Mouse (Mus musculus): ENCODE results near the gene Nav3. TPM values are rescaled to one million over a fixed set of nuclear protein-coding genes. Genes with fewer than 3 reads are reported as not detected.

Nav3 gene
- polyA plus RNA-seq (2014; fragmentation: Nextera tagmentation; extraction: Ambion mirVana), result 27.7 and 28.1 TPM in 2 replicates

DNA sequence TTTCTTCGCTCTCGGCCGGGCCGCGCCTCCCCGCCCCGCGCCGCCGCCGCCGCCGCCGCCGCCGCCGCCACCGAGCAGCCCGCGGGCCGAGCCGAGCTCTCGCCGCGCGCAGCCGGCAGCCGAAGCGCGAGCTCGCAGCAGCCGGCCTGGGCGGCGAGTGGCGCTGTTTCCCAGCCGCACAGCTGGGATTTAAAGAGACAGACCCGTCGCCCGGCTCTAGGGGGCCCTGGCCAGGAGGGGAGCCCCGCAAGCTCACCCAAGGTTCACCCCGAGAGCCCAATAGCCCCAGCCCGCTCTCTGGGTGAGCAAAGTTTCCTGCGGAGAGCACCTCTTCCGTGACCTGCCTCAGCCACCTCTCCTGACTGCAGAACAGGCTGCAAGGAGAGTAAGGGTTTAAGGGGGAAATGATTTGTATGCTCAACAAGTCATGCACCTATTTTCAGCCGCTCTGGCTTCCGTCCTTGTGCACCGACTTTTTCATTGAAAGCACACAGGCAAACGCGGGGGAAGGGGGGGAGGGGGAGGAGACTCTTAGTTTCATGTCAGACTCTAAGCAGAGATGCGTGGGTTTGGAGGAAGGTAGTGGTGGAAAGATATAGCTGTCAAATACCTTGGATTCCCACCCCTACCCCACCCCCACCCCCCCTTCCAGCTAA lies at the start of gene Nav3:
Nav3 (minus strand) TSS at position 367 of the 656 bp plus-strand sequence.
- DNase-seq (ENCODE audit: low spot score) (peak; percentile 84), ATAC-seq (ENCODE audit: low FRiP score) (peak; percentile 90)
- no peaks in the 10 kb centered on the region for H3K9me3 ChIP-seq (ENCODE audit: control insufficient read depth, low read length)
- H3K9ac ChIP-seq, result peak within 1 kb of the TSS; percentile 90
- no peaks in the 10 kb centered on the region for H3K36me3 ChIP-seq (replicated peaks; ENCODE audit: control insufficient read depth, insufficient read depth)
- under 1% methylated on average over 44 of the region's 50 CpGs for WGBS
- peak within 1 kb of the TSS; percentile 86 for H3K4me3 ChIP-seq (replicated peaks; ENCODE audit: low read length)
- H3K27ac ChIP-seq, result peak within 1 kb of the TSS; percentile 97
- H3K4me1 ChIP-seq (replicated peaks; ENCODE audit: control insufficient read depth, insufficient read depth, low read length), result peaks cover 16% of the 10 kb centered on the region
- peak within 1 kb of the TSS; percentile 89 for H3K4me2 ChIP-seq (replicated peaks)
- H3K27me3 ChIP-seq (ENCODE audit: control insufficient read depth, insufficient read depth, low read length), result no peaks in the 10 kb centered on the region

DNA sequence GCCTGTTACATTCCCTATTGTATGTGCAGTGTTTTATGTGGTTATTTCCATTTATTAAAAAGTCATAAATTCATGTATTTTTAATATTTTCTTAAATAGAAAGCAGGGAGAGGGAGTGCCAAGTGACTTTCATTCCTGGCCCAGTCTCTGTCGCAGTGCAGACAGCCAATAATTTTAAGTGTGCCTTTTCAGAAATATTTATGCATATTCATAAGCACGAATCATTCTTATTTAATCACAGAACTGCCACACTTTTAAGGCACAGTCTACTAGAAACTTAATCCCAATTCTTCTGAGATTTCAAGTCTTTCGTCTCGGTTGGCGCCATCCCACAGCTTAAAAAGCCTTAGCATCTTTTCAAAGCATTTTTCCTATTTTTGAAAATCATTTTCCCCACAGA lies 29.3 kb upstream of the Nav3 start:
- H3K27ac ChIP-seq, result no peak overlapping the region
- no peak for ATAC-seq (ENCODE audit: low FRiP score)
- no peaks in the 10 kb centered on the region for H3K36me3 ChIP-seq (replicated peaks; ENCODE audit: control insufficient read depth, insufficient read depth)
- no peak overlapping the region for H3K4me3 ChIP-seq (replicated peaks; ENCODE audit: low read length)
- WGBS, result 79% methylated on average over 5 of the region's 5 CpGs
- H3K4me2 ChIP-seq (replicated peaks), result no peak overlapping the region
- H3K4me1 ChIP-seq (replicated peaks; ENCODE audit: control insufficient read depth, insufficient read depth, low read length), result no peaks in the 10 kb centered on the region
- no peaks in the 10 kb centered on the region for H3K27me3 ChIP-seq (ENCODE audit: control insufficient read depth, insufficient read depth, low read length)
- no peak overlapping the region for H3K9ac ChIP-seq
- H3K9me3 ChIP-seq (ENCODE audit: control insufficient read depth, low read length), result no peaks in the 10 kb centered on the region
- no peak for DNase-seq (ENCODE audit: low spot score)

DNA sequence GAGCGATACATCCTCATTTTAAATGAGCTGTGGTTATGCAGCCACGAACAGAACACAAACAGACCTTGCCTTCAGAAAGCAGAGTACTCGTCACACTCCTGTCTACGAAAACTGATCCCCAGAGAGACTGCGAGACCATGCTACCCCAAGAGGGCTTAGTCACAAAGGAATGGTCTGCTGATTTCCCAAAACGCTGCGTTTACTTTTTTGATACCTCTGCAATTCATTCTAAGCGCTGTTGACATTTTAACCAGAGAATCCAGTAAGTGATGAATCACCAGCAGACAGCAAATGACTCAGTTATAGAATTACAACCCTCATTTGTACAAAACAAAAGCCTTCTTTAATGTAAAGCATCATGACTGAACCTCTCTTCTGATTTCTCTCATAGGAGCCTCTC lies 28.8 kb upstream of the Nav3 start:
- H3K4me2 ChIP-seq (replicated peaks), result no peak overlapping the region
- DNase-seq (ENCODE audit: low spot score) (no peak), ATAC-seq (ENCODE audit: low FRiP score) (no peak)
- no peaks in the 10 kb centered on the region for H3K4me1 ChIP-seq (replicated peaks; ENCODE audit: control insufficient read depth, insufficient read depth, low read length)
- H3K9ac ChIP-seq, result no peak overlapping the region
- no peak overlapping the region for H3K27ac ChIP-seq
- WGBS, result 54% methylated on average over 8 of the region's 8 CpGs
- no peaks in the 10 kb centered on the region for H3K36me3 ChIP-seq (replicated peaks; ENCODE audit: control insufficient read depth, insufficient read depth)
- H3K9me3 ChIP-seq (ENCODE audit: control insufficient read depth, low read length), result no peaks in the 10 kb centered on the region
- H3K27me3 ChIP-seq (ENCODE audit: control insufficient read depth, insufficient read depth, low read length), result no peaks in the 10 kb centered on the region
- no peak overlapping the region for H3K4me3 ChIP-seq (replicated peaks; ENCODE audit: low read length)

DNA sequence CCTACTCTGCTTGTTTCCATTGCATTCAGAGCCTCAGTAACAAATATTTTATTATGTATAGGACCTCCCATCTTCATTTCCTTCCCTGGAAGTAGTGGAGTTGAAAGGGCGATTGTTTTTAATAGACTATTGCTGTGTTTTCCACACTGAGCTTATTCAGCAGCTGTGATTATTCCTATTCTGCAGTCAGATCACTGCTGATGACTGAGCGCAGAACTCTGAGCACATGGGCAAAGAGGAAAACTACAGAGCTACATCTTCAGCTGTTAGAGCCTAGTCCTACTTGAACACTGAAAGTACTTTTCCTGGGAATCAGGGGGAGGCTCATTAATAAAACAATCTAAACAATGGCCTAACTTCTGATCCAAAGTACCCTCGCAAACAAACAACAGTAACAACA lies 23.2 kb upstream of the Nav3 start:
- ATAC-seq (ENCODE audit: low FRiP score) (no peak), DNase-seq (ENCODE audit: low spot score) (no peak)
- Histone ChIP-seq H3K36me3 (replicated peaks; ENCODE audit: control insufficient read depth, insufficient read depth) (no peaks in the 10 kb centered on the region), H3K4me2 (replicated peaks) (no peak overlapping the region), H3K9me3 (ENCODE audit: control insufficient read depth, low read length) (no peaks in the 10 kb centered on the region), H3K27ac (no peak overlapping the region), H3K27me3 (ENCODE audit: control insufficient read depth, insufficient read depth, low read length) (no peaks in the 10 kb centered on the region), H3K9ac (no peak overlapping the region), H3K4me3 (replicated peaks; ENCODE audit: low read length) (no peak overlapping the region), H3K4me1 (replicated peaks; ENCODE audit: control insufficient read depth, insufficient read depth, low read length) (peaks cover 7% of the 10 kb centered on the region)
- WGBS, result 87% methylated on average over 3 of the region's 3 CpGs

DNA sequence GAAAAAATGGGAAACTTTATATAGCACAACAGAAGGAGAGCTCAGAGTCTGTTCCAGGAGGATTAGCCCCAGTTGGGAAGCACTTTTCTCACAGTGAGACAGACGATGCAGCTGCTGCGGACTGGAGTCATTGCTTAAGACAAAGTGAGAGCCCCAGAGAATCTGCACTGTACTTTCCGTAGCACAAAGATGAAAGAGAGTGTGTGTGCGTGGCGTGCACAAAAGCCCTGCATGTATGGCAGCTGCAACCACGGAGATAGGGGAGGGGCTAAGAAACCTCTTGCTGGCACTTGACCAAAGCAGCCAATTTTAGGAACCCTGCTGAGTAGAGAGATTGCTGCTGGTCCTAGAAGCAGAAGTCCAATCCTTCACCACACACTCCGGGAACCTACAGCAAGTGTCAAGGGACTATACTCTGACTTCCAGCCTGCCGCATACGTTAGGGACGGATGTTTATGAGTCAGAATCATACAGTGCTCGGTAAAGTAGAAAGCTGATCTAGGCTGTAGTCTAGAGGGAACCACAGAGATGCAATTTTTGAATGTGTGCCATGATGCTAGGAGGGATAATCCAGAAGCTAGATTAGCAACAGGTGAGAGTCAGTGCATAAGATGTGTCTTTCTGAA lies 21.8 kb upstream of the Nav3 start:
- Histone ChIP-seq H3K4me1 (replicated peaks; ENCODE audit: control insufficient read depth, insufficient read depth, low read length) (peaks cover 7% of the 10 kb centered on the region), H3K27me3 (ENCODE audit: control insufficient read depth, insufficient read depth, low read length) (no peaks in the 10 kb centered on the region), H3K9ac (no peak overlapping the region), H3K9me3 (ENCODE audit: control insufficient read depth, low read length) (no peaks in the 10 kb centered on the region), H3K27ac (no peak overlapping the region), H3K4me2 (replicated peaks) (peak overlapping the region; percentile 33), H3K4me3 (replicated peaks; ENCODE audit: low read length) (no peak overlapping the region), H3K36me3 (replicated peaks; ENCODE audit: control insufficient read depth, insufficient read depth) (no peaks in the 10 kb centered on the region)
- ATAC-seq (ENCODE audit: low FRiP score) (peak; percentile 77; the same call in 1 of the 2 replicates), DNase-seq (ENCODE audit: low spot score) (peak; percentile 51)
- 29% methylated on average over 11 of the region's 11 CpGs for WGBS

DNA sequence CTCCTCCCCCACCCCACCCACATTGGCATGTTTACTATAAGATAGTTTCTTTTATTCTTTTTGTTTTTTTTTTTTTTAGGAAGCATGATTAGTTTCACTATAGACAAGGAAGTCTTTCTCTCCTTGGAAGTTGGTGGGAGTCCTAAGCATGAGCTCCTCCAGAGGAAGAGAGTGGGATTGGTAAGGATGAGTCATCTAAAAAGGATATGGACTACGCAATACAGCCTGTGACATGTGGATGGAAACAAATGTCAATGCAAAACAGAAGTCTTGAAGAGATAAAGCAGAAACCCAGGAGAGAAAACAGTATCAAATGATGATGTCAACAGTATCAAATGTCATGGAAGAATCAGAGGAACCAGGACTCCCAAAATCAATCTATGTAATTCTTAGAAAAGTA lies 18.1 kb upstream of the Nav3 start:
- Histone ChIP-seq H3K36me3 (replicated peaks; ENCODE audit: control insufficient read depth, insufficient read depth) (no peaks in the 10 kb centered on the region), H3K4me1 (replicated peaks; ENCODE audit: control insufficient read depth, insufficient read depth, low read length) (peaks cover 7% of the 10 kb centered on the region), H3K4me2 (replicated peaks) (no peak overlapping the region), H3K27me3 (ENCODE audit: control insufficient read depth, insufficient read depth, low read length) (no peaks in the 10 kb centered on the region), H3K9ac (no peak overlapping the region), H3K4me3 (replicated peaks; ENCODE audit: low read length) (no peak overlapping the region), H3K27ac (no peak overlapping the region), H3K9me3 (ENCODE audit: control insufficient read depth, low read length) (no peaks in the 10 kb centered on the region)
- ATAC-seq (ENCODE audit: low FRiP score) (no peak), DNase-seq (ENCODE audit: low spot score) (no peak)
- WGBS, result 80% methylated on average over 1 of the region's 1 CpGs

DNA sequence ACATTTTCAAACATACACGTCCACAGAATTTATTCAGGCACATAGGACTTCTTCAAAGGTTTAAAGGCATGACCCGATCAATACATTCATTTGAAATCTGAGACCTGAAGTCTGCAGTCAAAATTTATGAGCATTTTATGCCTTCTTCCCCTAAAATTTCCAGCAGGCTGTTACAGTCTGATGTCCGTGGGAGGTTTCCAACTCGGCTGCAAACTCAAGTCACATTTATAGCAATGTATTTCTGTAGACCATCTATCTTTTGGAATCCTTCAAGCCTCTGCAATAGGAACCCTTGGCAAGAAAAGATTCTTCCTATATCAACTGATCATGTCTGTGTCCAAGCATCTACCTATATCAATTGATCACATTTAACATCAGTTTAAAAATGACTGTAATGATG lies 13.4 kb upstream of the Nav3 start:
- H3K4me2 ChIP-seq (replicated peaks), result no peak overlapping the region
- no peaks in the 10 kb centered on the region for H3K9me3 ChIP-seq (ENCODE audit: control insufficient read depth, low read length)
- no peaks in the 10 kb centered on the region for H3K27me3 ChIP-seq (ENCODE audit: control insufficient read depth, insufficient read depth, low read length)
- ATAC-seq (ENCODE audit: low FRiP score) (no peak), DNase-seq (ENCODE audit: low spot score) (no peak)
- H3K4me1 ChIP-seq (replicated peaks; ENCODE audit: control insufficient read depth, insufficient read depth, low read length), result no peaks in the 10 kb centered on the region
- no peaks in the 10 kb centered on the region for H3K36me3 ChIP-seq (replicated peaks; ENCODE audit: control insufficient read depth, insufficient read depth)
- no peak overlapping the region for H3K27ac ChIP-seq
- no peak overlapping the region for H3K4me3 ChIP-seq (replicated peaks; ENCODE audit: low read length)
- WGBS, result 89% methylated on average over 4 of the region's 4 CpGs
- H3K9ac ChIP-seq, result no peak overlapping the region

DNA sequence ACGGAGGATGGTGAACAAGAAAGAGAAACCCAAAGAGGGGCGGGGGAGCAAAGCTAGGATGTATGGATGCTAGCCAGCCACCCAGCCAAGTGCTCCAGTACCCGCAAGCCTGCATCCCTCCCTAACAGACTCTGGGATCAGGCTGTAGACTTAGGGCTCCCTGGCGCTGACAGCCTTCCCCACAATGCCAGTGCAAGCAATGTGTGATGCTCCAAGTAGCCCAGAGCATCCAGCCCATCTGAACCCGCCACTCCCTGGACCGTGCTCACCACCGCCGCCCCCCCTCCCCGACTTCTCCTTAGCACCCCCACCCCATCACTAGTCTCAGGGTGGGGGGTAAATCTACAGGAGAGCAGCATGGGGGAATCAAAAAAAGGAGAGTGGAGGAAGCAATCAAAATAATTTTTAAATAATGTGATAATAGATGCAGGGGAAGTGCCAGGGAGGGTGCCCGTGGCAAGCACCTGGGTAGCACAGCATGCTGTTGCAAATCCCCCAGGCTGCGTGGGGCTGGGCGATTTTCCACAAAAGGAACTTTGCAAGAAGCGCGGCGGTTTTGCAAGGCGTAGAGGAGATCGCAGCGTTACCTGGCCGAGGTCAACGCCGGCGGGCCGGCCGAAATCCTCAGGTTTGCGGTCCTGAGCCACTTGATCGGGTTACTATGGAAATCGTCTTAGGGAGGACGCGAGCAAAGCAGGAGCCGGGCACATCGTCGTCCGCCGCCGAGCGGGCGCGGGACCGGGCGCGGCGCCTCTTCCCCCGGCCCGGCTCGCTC lies 754 bp downstream of the Nav3 start:
- Histone ChIP-seq H3K9ac (peak overlapping the region; percentile 90), H3K27ac (peak overlapping the region; percentile 97), H3K36me3 (replicated peaks; ENCODE audit: control insufficient read depth, insufficient read depth) (no peaks in the 10 kb centered on the region), H3K27me3 (ENCODE audit: control insufficient read depth, insufficient read depth, low read length) (no peaks in the 10 kb centered on the region), H3K4me2 (replicated peaks) (peak overlapping the region; percentile 89), H3K4me3 (replicated peaks; ENCODE audit: low read length) (peak overlapping the region; percentile 86), H3K4me1 (replicated peaks; ENCODE audit: control insufficient read depth, insufficient read depth, low read length) (peaks cover 16% of the 10 kb centered on the region), H3K9me3 (ENCODE audit: control insufficient read depth, low read length) (no peaks in the 10 kb centered on the region)
- under 1% methylated on average over 42 of the region's 45 CpGs for WGBS
- peak; percentile 81 for ATAC-seq (ENCODE audit: low FRiP score)
- DNase-seq (ENCODE audit: low spot score), result peak; percentile 66

DNA sequence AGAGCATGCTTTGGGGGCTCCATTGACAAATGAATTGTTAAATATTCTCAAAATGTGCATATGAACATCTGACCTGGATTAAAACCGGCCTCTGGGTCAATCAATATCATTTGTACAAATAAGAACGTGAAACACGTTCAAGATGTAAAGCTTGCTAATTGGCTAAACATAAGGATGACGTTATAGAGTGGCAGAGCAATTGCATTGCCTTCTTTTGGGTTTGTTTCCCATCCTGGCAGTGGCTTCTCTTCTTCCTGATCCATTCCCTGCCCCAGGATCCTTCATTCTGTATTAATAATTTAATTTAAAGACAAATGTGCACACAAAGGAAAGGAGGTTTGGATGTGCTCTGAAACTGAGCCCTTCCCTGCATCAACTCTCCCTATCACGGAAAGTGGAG lies 2.4 kb downstream of the Nav3 start:
- peak overlapping the region; percentile 90 for H3K9ac ChIP-seq
- H3K9me3 ChIP-seq (ENCODE audit: control insufficient read depth, low read length), result no peaks in the 10 kb centered on the region
- peak overlapping the region; percentile 89 for H3K4me2 ChIP-seq (replicated peaks)
- H3K4me3 ChIP-seq (replicated peaks; ENCODE audit: low read length), result peak overlapping the region; percentile 86
- H3K4me1 ChIP-seq (replicated peaks; ENCODE audit: control insufficient read depth, insufficient read depth, low read length), result peaks cover 16% of the 10 kb centered on the region
- DNase-seq (ENCODE audit: low spot score) (no peak), ATAC-seq (ENCODE audit: low FRiP score) (no peak)
- no peaks in the 10 kb centered on the region for H3K36me3 ChIP-seq (replicated peaks; ENCODE audit: control insufficient read depth, insufficient read depth)
- H3K27me3 ChIP-seq (ENCODE audit: control insufficient read depth, insufficient read depth, low read length), result no peaks in the 10 kb centered on the region
- 41% methylated on average over 5 of the region's 5 CpGs for WGBS
- H3K27ac ChIP-seq, result peak overlapping the region; percentile 97
